Mouse (Mus musculus) CH12.LX (cell line): ENCODE results near the gene Wasf1. TPM values are rescaled to one million over a fixed set of nuclear protein-coding genes. Genes with fewer than 3 reads are reported as not detected.

Source experiments
- DNase-seq: peaks from one replicate; pipeline ENCODE4 v3.0.0-alpha.2; 2013; ENCODE audit errors: extremely low read depth
- H3K27ac ChIP-seq: 2 replicates; pipeline ENCODE4 v1.5.1; 2012; ENCODE audit warnings: low read depth, mild to moderate bottlenecking, control low read depth, moderate library complexity; ENCODE audit not compliant: insufficient read depth
- H3K27me3 ChIP-seq: replicated peaks from 2 replicates; pipeline ENCODE3; 2012; ENCODE audit warnings: inconsistent platforms
- H3K36me3 ChIP-seq, 2 experiments: replicated peaks in 1 of 2; 2 replicates each; pipeline versions ENCODE3 to v1.6.1; 2012; ENCODE audit warnings: inconsistent platforms in 1 of 2, low read length in 1 of 2, mild to moderate bottlenecking in 1 of 2, mixed read lengths in 1 of 2, moderate library complexity in 1 of 2; ENCODE audit not compliant: control insufficient read depth in 1 of 2, insufficient read depth in 1 of 2
- H3K4me1 ChIP-seq, 2 experiments: 2 replicates each; pipeline ENCODE4 v1.6.1; 2012; ENCODE audit warnings: inconsistent platforms in 1 of 2, moderate library complexity in 1 of 2; ENCODE audit not compliant: insufficient read depth in 2 of 2, control insufficient read depth in 1 of 2
- H3K4me2 ChIP-seq: 2 replicates; pipeline ENCODE4 v1.6.1; 2012; ENCODE audit warnings: low read depth, mild to moderate bottlenecking, control low read depth; ENCODE audit not compliant: poor library complexity, insufficient read depth, severe bottlenecking
- H3K4me3 ChIP-seq, 3 experiments: fragments of 150-350 bp in 1 of 3; sonication (generic) in 1 of 3; replicated peaks in 1 of 3; 2 replicates each; pipeline versions ENCODE3 to v1.5.1; 2011 to 2012; ENCODE audit warnings: low read depth in 2 of 3, low read length in 2 of 3, mild to moderate bottlenecking in 2 of 3, moderate library complexity in 2 of 3, control low read depth in 1 of 3, improper control_type of control experiment in 1 of 3, inconsistent platforms in 1 of 3, mixed read lengths in 1 of 3; ENCODE audit not compliant: poor library complexity in 1 of 3
- H3K79me2 ChIP-seq: replicated peaks from 2 replicates; pipeline ENCODE4 v1.6.1; 2012; ENCODE audit warnings: mild to moderate bottlenecking, moderate library complexity; ENCODE audit not compliant: control insufficient read depth, poor library complexity, insufficient read depth, severe bottlenecking; ENCODE audit errors: extremely low read depth
- H3K9ac ChIP-seq: 2 replicates; pipeline ENCODE4 v1.6.1; 2012; ENCODE audit warnings: low read depth, mild to moderate bottlenecking, control low read depth, moderate library complexity; ENCODE audit not compliant: insufficient read depth
- H3K9me3 ChIP-seq: replicated peaks from 2 replicates; pipeline ENCODE3; 2012; ENCODE audit warnings: low read length, inconsistent platforms, mixed read lengths
- BHLHE40 ChIP-seq: IDR thresholded peaks from 2 replicates; pipeline ENCODE4 v1.6.1; 2011; ENCODE audit warnings: mild to moderate bottlenecking, low read depth, low read length, improper control_type of control experiment
- CHD2 ChIP-seq: IDR thresholded peaks from 2 replicates; pipeline ENCODE4 v1.6.1; 2011; ENCODE audit warnings: low read length, improper control_type of control experiment
- E2F4 ChIP-seq: IDR thresholded peaks from 2 replicates; pipeline ENCODE4 v1.6.1; 2011; ENCODE audit warnings: low read depth, low read length, improper control_type of control experiment; ENCODE audit not compliant: insufficient replicate concordance
- ELF1 ChIP-seq: IDR thresholded peaks from 2 replicates; pipeline ENCODE4 v1.6.1; 2014; ENCODE audit warnings: low read depth, mild to moderate bottlenecking, inconsistent platforms, low read length, improper control_type of control experiment
- EP300 ChIP-seq: IDR thresholded peaks from 2 replicates; pipeline ENCODE4 v1.6.1; 2011; ENCODE audit warnings: low read length, improper control_type of control experiment
- ETS1 ChIP-seq: conservative IDR thresholded peaks from 2 replicates; pipeline ENCODE4 v1.6.1; 2012; ENCODE audit warnings: low read depth, mild to moderate bottlenecking, inconsistent platforms, low read length, improper control_type of control experiment, moderate library complexity
- GABPA ChIP-seq: IDR thresholded peaks from 2 replicates; pipeline ENCODE4 v1.6.1; 2012; ENCODE audit warnings: low read depth, low read length, improper control_type of control experiment, inconsistent platforms; ENCODE audit not compliant: insufficient replicate concordance
- HCFC1 ChIP-seq: IDR thresholded peaks from 2 replicates; pipeline ENCODE4 v1.6.1; 2012; ENCODE audit warnings: low read depth, mild to moderate bottlenecking, inconsistent platforms, low read length, improper control_type of control experiment
- JUND ChIP-seq: conservative IDR thresholded peaks from 2 replicates; pipeline ENCODE4 v1.6.1; 2011; ENCODE audit warnings: low read depth, low read length, improper control_type of control experiment
- MAZ ChIP-seq: IDR thresholded peaks from 2 replicates; pipeline ENCODE4 v1.6.1; 2012; ENCODE audit warnings: low read depth, mild to moderate bottlenecking, inconsistent platforms, low read length, improper control_type of control experiment, moderate library complexity
- MXI1 ChIP-seq: IDR thresholded peaks from 2 replicates; pipeline ENCODE4 v1.6.1; 2011; ENCODE audit warnings: mild to moderate bottlenecking, low read depth, low read length, improper control_type of control experiment
- MYC ChIP-seq: IDR thresholded peaks from 2 replicates; pipeline ENCODE4 v1.6.1; 2011; ENCODE audit warnings: low read depth, mild to moderate bottlenecking, improper control_type of control experiment, low read length
- NELFE ChIP-seq: IDR thresholded peaks from 2 replicates; pipeline ENCODE4 v1.6.1; 2011; ENCODE audit warnings: low read depth, low read length, improper control_type of control experiment
- NRF1 ChIP-seq: IDR thresholded peaks from 2 replicates; pipeline ENCODE4 v1.6.1; 2014; ENCODE audit warnings: low read depth, mild to moderate bottlenecking, inconsistent platforms, low read length, improper control_type of control experiment, moderate library complexity
- PAX5 ChIP-seq: IDR thresholded peaks from 2 replicates; pipeline ENCODE4 v1.6.1; 2012; ENCODE audit warnings: low read length, inconsistent platforms, mixed read lengths
- POLR2A ChIP-seq: IDR thresholded peaks from 2 replicates; pipeline ENCODE4 v1.6.1; 2011; ENCODE audit warnings: low read depth, mild to moderate bottlenecking, improper control_type of control experiment, low read length
- POLR2AphosphoS2 ChIP-seq: IDR thresholded peaks from 2 replicates; pipeline ENCODE4 v1.6.1; 2011; ENCODE audit warnings: low read depth, low read length, improper control_type of control experiment
- RAD21 ChIP-seq: IDR thresholded peaks from 2 replicates; pipeline ENCODE4 v1.6.1; 2011; ENCODE audit warnings: low read depth, mild to moderate bottlenecking, low read length, improper control_type of control experiment, moderate library complexity
- RCOR1 ChIP-seq: conservative IDR thresholded peaks from 2 replicates; pipeline ENCODE4 v1.6.1; 2012; ENCODE audit warnings: low read depth, mild to moderate bottlenecking, inconsistent platforms, low read length, improper control_type of control experiment
- SMC3 ChIP-seq: IDR thresholded peaks from 2 replicates; pipeline ENCODE4 v1.6.1; 2011; ENCODE audit warnings: low read depth, low read length, improper control_type of control experiment
- TCF12 ChIP-seq: IDR thresholded peaks from 2 replicates; pipeline ENCODE4 v1.6.1; 2014; ENCODE audit warnings: low read depth, mild to moderate bottlenecking, inconsistent platforms, low read length, improper control_type of control experiment
- UBTF ChIP-seq: IDR thresholded peaks from 2 replicates; pipeline ENCODE4 v1.6.1; 2012; ENCODE audit warnings: low read depth, mild to moderate bottlenecking, inconsistent platforms, low read length, improper control_type of control experiment, moderate library complexity
- USF1 ChIP-seq: IDR thresholded peaks from 2 replicates; pipeline ENCODE4 v1.6.1; 2014; ENCODE audit warnings: low read depth, mild to moderate bottlenecking, inconsistent platforms, low read length, improper control_type of control experiment
- USF2 ChIP-seq: conservative IDR thresholded peaks from 2 replicates; pipeline ENCODE4 v1.6.1; 2011; ENCODE audit warnings: low read depth, low read length, improper control_type of control experiment
- ZMIZ1 ChIP-seq: IDR thresholded peaks from 2 replicates; pipeline ENCODE4 v1.6.1; 2012; ENCODE audit warnings: low read depth, mild to moderate bottlenecking, inconsistent platforms, low read length, improper control_type of control experiment
- ZNF384 ChIP-seq: IDR thresholded peaks from 2 replicates; pipeline ENCODE4 v1.6.1; 2012; ENCODE audit warnings: low read depth, low read length, improper control_type of control experiment, inconsistent platforms
- dilution Hi-C: fragments of 300-500 bp; cut with MboI; formaldehyde crosslinking; loops from 2 replicates; pipeline ENCODE4 v1.14.3; 2020; ENCODE audit warnings: low sequenced_read_pairs; ENCODE audit not compliant: extremely low pct_unique_long_range_greater_than_20kb, extremely low pct_ligation_motif_present
- in situ Hi-C: fragments of 300-500 bp; cut with MboI; formaldehyde crosslinking; loops from 3 replicates; pipeline ENCODE4 v1.14.3; 2019; ENCODE audit warnings: low sequenced_read_pairs, low pct_ligation_motif_present, low pct_unique_long_range_greater_than_20kb, mixed read lengths
- polyA plus RNA-seq: library from polyadenylated mRNA; unstranded; fragments of >175 nt; gene quantifications from 2 replicates; pipeline ENCODE4 v1.2.1, GENCODE M21; 2012; ENCODE audit warnings: low read depth; ENCODE audit not compliant: insufficient read length
- total RNA-seq, 2 experiments: library from RNA; depleted of rRNA; stranded (reverse); fragments of 300-350 nt in 1 of 2; fragments of >200 nt in 1 of 2; gene quantifications; 2 replicates each; pipeline ENCODE4 v1.2.3; 2012 to 2014

The Wasf1 gene
- total and polyA plus RNA-seq, 3 experiments, result 0.09 TPM; not detected in 2

- Histone ChIP-seq H3K36me3 (no peaks in the 10 kb centered on the region), H3K9me3 (peaks cover 3% of the 10 kb centered on the region), H3K4me2 (no peak overlapping the region), H3K4me3 (no peak overlapping the region), H3K79me2 (no peaks in the 10 kb centered on the region), H3K27ac (no peak overlapping the region), H3K27me3 (no peaks in the 10 kb centered on the region), H3K4me1 (no peaks in the 10 kb centered on the region), H3K9ac (no peak overlapping the region)
- no peak for DNase-seq
- no peak for TF ChIP-seq RAD21
- no peak for TF ChIP-seq EP300
- no peak for TF ChIP-seq CHD2
- TF ChIP-seq JUND, result no peak
- TF ChIP-seq SMC3, result no peak
- TF ChIP-seq POLR2AphosphoS2, result no peak
- TF ChIP-seq USF2, result no peak
- TF ChIP-seq GABPA, result no peak
- no peak for TF ChIP-seq ZMIZ1
- no peak for TF ChIP-seq MAZ
- TF ChIP-seq ELF1, result no peak
- TF ChIP-seq RCOR1, result no peak
- in situ Hi-C loops, result no loop called here
- dilution Hi-C loops, result no loop called here
These were observed 78.7 kb downstream of the Wasf1 start for GRCm38 (mm10) chr10:40962008-40962407.

GRCm38 (mm10) chr10:40964546-40964945 lies 81.3 kb downstream of the Wasf1 start:
- no peaks in the 10 kb centered on the region for H3K79me2 ChIP-seq
- peaks cover 0 to 3% of the 10 kb centered on the region in 2 experiments; a peak in 2 of 4 replicates for H3K4me1 ChIP-seq
- no peak for TF ChIP-seq SMC3
- no peak for TF ChIP-seq MYC
- TF ChIP-seq JUND, result no peak
- no peak for TF ChIP-seq HCFC1
- TF ChIP-seq POLR2A, result no peak
- TF ChIP-seq PAX5, result no peak
- TF ChIP-seq UBTF, result no peak
- no peak for TF ChIP-seq ZMIZ1
- no peak for TF ChIP-seq TCF12
- no peak for TF ChIP-seq BHLHE40
- TF ChIP-seq ETS1, result no peak
- TF ChIP-seq USF1, result no peak
- TF ChIP-seq NELFE, result no peak
- no peak for TF ChIP-seq NRF1
- TF ChIP-seq ZNF384, result no peak
- no peak for TF ChIP-seq MXI1
- no peak for TF ChIP-seq ELF1
- no peak for TF ChIP-seq RCOR1
- TF ChIP-seq E2F4, result no peak
- no peak overlapping the region for H3K27ac ChIP-seq
- H3K36me3 ChIP-seq, result no peaks in the 10 kb centered on the region
- H3K27me3 ChIP-seq, result peaks cover 6% of the 10 kb centered on the region
- no peak overlapping the region for H3K4me3 ChIP-seq
- no peak for DNase-seq
- dilution Hi-C loops (no loop called here), in situ Hi-C loops (no loop called here)
- H3K4me2 ChIP-seq, result no peak overlapping the region; the same call in 1 of the 2 replicates
- H3K9ac ChIP-seq, result no peak overlapping the region
- H3K9me3 ChIP-seq, result no peaks in the 10 kb centered on the region
